Mouse (Mus musculus) yolk sac, embryonic 10.5 days (tissue): ENCODE data around the gene Hapln1.
A peak's percentile ranks its signal among the peaks of the same experiment; 100 is the strongest.

Source experiments
- DNase-seq: peaks from one replicate; pipeline ENCODE4 v3.0.0-alpha.2; 2017; ENCODE audit warnings: low spot score

Hapln1 gene

DNA sequence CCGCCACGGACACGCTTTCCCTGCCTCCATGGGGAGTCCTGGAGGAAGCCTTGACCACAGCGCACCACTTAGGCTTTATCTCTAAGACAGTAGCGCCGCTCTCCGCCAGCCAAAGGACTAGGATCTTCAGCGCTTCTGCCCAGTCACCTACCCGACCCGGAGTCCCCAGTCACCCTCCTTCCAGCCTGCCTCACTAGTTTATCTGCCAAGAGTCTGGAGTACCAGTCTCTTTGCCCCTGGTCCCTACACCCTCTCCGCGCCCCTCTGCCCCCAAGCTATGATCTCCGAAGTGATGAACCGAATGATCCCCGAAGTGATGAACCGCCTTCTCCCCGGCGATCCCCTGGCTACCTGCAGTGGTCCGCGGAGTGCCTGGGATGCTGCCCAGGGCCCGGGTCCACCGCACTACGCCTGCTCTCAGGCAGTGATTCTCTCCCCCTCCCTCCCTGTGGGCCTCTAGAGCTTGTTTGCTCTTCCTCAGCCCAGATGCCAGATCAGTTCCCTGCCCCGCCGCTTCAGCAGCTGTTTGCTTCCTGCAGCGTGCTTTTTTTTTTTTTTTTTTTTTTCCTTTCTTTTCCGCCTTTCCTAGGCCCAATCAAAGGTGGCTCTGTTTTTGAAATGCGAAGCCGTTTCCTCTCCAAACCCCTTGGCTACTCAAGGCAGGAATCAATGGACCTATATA, at the start of gene Hapln1:
Gene Hapln1 (plus strand): TSS at position 592 of the 682 bp plus-strand sequence.
- peak; percentile 65 for DNase-seq

GRCm38 (mm10) chr13:89493169-89493568, 46.4 kb upstream of the Hapln1 start:
- DNase-seq: peak; percentile 9

GRCm38 (mm10) chr13:89493678-89494077, 45.9 kb upstream of the Hapln1 start:
- no peak for DNase-seq

GRCm38 (mm10) chr13:89496569-89496968, 43.0 kb upstream of the Hapln1 start:
- peak; percentile 17 for DNase-seq

GRCm38 (mm10) chr13:89499419-89499818, 40.2 kb upstream of the Hapln1 start:
- no peak for DNase-seq

- no peak for DNase-seq
These were observed 18.1 kb upstream of the Hapln1 start for GRCm38 (mm10) chr13:89521507-89521908.

- DNase-seq: no peak
These were observed 10.9 kb upstream of the Hapln1 start for GRCm38 (mm10) chr13:89528716-89529115.

DNA sequence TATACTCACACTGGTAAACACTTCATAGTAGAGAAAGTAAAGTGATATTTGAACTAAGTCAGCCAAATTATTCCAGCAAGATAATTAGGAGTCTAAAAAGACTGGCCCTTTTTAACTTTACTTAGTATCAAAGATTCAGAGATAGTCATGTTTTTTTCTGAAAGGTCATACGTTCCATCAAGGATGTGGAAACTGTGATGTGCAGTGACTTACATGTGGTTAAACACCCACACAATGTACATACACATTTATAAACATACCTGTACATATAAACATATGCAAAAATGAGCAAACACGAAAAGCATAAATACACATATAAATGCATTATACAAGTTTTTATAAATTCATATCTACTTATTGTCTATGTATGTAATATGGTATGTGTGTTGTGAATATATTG, 9.2 kb upstream of the Hapln1 start:
- no peak for DNase-seq

DNA sequence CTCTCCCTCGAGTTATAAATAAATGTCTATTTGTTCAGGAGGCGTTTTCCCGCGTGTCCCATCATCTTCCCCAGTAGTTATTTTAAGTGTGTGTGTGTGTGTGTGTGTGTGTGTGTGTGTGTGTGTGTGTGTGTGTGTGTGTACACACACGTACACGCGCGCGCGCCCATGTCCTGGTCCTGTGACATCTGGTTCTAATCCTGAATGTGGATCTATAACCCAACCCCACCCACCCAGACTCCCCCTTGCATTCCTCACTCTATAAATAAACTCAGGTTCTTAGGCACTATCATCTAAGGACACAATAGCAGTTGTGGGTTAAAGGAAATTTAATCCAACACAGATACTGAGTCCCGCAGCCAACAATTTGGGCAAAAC, 280 bp downstream of the Hapln1 start:
- DNase-seq: no peak

DNA sequence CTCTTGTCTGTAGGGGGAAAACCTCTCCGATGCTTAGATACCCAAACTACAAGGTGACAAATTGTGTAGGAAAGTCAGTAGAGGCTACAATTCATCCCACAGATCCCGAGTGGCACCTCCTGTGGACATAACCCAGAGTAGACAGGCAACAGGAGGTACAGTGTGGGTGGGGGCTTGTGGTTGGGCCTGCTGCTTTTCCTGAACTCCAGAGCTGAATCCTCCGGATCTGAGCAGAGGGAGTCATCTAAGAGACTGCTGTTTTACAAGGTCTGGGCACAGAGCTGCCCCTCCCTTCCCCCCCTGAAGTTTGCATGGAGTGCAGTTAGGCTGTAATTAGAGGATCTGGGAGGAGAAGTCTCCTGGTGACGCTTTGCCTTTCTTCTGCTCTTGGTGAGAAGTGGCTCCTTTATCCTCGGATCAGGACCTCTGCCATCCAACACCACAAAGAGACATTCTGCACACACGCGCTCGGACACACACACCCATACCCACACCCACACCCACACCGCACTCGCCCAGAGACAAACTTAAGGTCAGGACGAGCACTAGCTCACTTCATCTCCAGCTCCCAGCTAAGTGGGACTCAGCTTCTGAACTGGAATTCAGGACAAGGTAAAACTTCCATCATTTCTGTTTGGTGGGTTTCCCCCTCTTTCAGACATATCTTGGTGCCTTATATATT, 846 bp downstream of the Hapln1 start:
- peak; percentile 54 for DNase-seq

GRCm38 (mm10) chr13:89543003-89543402, 3.4 kb downstream of the Hapln1 start:
- no peak for DNase-seq

- no peak for DNase-seq
These were observed 8.7 kb downstream of the Hapln1 start for GRCm38 (mm10) chr13:89548203-89548740.

DNA sequence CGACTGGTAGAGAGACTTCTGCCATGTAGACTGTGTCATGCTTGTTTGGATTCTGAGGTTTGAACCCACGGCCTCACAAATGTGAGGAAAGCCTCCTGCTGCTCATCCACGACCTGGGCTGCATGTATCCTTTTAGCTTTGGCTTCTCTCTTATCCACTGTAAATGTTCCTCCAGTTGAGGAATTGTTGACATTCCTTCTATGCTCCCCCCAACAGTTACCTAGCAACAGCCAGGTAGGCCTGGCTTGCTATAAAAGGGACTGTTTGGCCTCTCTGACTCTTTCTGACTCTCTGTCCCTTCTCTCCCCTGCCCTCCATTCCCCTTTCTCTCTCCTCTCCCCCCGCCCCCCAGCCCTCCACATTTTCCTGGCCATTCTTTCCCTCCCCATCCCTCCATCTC, 9.9 kb downstream of the Hapln1 start:
- no peak for DNase-seq

DNA sequence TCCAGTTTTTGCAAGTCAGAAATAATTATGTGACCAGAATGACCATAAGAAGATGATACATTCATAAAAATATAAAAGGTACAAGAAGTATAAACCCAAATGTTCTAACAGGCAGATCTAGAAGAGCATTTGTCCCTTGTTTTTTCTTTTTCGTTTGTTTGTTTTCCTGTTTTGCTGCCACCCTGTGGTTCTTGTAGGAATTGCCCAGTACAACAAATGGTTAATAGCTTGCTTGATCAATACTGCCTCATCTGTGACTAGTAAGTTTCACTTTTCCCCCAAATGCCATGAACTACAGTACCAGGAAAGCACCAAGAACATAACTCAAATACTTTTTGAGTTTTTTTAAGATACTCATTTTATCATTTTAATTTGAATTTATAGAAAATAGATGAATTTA, 11.9 kb downstream of the Hapln1 start:
- no peak for DNase-seq

- DNase-seq: no peak
These were observed 24.9 kb downstream of the Hapln1 start for GRCm38 (mm10) chr13:89564518-89564917.

DNA sequence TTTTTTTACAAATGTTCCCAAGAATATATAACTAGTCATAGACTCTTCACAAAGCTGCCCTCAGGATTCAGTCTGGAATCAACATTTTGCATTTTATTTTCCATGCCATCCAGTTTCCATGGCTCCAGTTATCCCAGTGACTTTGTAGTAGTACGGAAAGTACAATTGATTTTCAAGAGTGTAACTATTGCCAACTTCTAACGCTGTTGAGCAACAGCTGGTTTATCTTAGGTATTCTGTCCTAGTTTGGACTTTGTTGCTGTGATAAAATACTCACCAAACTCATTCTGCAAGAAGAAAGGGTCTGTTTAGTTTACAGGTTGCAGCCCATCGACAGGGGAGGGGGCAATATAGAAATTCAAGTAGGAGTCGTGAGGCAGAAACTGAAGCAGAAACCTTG, 26.7 kb downstream of the Hapln1 start:
- no peak for DNase-seq

GRCm38 (mm10) chr13:89579115-89579514, 39.5 kb downstream of the Hapln1 start:
- no peak for DNase-seq

GRCm38 (mm10) chr13:89583138-89583746, 43.6 kb downstream of the Hapln1 start:
- no peak for DNase-seq

DNA sequence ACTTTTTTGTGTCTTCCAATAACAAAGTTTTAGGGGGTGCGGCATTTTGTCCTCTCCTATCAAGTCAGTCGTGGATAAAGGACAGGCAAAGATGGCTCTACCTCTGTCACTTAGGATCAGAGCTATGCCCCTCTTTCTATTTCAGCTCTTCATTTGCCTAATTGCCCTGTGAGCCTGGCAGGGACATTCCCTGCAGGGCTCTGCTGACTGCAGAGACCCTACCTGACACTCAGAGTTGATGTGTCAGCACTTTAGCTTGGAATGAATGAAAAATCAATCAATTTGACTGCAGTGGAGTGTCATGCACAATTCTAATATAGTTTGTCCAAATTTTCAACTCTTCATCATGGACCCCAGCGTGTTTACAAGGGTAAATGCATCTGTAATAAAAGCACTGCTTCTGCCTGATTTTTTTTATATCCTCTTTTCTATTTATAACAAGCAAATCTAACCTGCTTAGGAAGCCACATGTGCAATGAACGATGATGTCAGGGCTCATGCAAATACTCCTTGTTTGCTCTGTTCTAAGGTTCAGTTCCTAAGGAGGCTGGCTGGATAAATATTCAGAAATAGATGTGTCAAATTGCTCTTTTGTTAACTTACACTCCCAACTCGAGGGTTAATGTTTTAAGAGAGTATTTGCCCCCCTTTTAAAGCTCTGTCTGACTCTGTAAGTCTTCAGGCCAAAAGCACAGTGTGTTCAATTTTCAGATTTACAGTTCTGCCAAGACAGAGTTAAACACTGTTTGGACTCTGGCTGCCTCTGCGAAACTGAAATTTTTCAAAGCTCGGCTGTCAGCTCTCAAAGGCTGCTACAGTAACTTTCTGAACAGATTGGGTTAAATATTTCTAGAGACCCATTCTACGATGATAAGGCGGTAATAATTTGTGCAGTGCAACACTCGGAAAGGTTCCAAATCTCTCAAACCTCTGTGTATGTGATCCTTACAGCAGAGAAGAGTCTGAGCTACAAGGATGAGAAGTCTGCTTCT, 44.4 kb downstream of the Hapln1 start:
- DNase-seq: no peak

- DNase-seq: no peak
These were observed 45.5 kb downstream of the Hapln1 start for GRCm38 (mm10) chr13:89585144-89585543.

DNA sequence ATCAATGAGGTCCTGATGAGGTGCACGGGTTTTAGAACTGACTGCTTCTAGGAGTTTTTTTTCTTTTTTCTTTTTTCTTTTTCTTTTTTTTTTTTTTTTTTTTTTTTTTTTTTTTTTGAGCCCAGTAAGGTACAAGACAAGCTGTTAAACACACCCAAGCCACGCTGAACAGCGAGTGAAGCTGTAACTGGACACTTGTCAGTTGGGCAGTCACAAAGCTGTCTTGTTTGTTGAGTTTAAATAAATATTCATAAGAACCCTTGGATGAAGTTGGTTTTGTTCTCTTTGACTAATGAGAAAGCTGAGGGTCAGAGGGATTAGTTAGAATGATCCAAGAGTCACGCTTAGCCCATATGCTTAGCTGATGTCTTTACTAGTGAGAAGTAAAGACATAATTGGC, 55.5 kb downstream of the Hapln1 start:
- no peak for DNase-seq

DNA sequence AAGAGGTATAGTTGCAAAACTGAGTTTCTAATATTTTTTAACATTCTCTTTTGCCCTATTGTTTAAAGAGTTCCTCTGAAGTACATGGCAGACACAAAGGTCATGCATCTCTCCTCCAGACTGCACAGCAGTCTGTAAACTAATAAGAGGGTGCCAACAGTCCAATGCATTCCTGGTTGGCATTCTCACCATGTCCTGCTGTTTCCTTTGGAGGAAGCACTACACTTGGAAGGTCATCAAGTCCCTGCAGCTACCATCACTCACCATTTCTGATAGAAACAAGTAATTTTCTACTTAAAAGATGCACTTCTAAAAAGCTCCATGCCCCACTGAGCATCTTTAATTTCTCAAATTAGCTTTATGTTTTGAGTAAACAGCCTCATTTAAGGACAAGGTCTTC, 57.8 kb downstream of the Hapln1 start:
- no peak for DNase-seq
